Mouse (Mus musculus): ENCODE data around the gene Bbs9. TPM values are rescaled to one million over a fixed set of nuclear protein-coding genes. Genes with fewer than 3 reads are reported as not detected.
"Not testable (repeated sequence)": the region's sequence is repeated elsewhere in the genome, so short reads cannot be mapped to it uniquely, and the experiment has no call there.

Gene Bbs9
- polyA plus RNA-seq, 1 experiment from 2014 or later, result 18.4 TPM

DNA sequence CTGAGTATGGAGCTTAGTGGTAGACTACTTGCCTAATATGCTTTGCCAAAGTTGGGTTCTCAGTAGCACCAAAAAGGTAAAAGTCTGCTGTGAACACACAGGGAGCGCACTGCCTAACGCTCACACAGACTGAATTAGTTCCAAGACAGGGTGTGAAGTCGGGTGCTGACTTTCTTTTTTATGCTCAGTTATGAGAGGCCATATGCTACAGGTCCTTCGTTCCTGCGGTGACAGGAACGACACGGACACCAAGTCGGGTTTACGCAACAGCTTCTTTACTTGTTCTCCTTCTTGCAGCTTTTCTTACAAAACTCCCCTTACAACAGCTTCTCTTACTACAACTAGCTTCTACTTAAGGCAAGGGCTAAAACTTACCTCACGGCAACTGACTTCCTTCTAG, 32.4 kb upstream of the Bbs9 start:
- no peaks in the 10 kb centered on the region for H3K27me3 ChIP-seq (ENCODE audit: control insufficient read depth, insufficient read depth, low read length)
- H3K4me1 ChIP-seq (replicated peaks; ENCODE audit: control insufficient read depth, insufficient read depth, low read length), result no peaks in the 10 kb centered on the region
- no peaks in the 10 kb centered on the region; the same call in 1 of the 2 replicates for H3K36me3 ChIP-seq (ENCODE audit: control insufficient read depth, insufficient read depth, low read length)
- ATAC-seq (replicated peaks; ENCODE audit: low FRiP score), result no peak
- no peaks in the 10 kb centered on the region for H3K9me3 ChIP-seq (ENCODE audit: control insufficient read depth, low read length)
- no peak for DNase-seq (ENCODE audit: low spot score)
- H3K9ac ChIP-seq (ENCODE audit: low read length), result no peak overlapping the region
- H3K4me2 ChIP-seq (ENCODE audit: low read depth, low read length, severe bottlenecking), result no peak overlapping the region
- H3K4me3 ChIP-seq (ENCODE audit: low read depth, low read length), result no peak overlapping the region
- H3K27ac ChIP-seq (ENCODE audit: low read depth, low read length), result no peak overlapping the region
- WGBS, result 94% methylated on average over 10 of the region's 10 CpGs

DNA sequence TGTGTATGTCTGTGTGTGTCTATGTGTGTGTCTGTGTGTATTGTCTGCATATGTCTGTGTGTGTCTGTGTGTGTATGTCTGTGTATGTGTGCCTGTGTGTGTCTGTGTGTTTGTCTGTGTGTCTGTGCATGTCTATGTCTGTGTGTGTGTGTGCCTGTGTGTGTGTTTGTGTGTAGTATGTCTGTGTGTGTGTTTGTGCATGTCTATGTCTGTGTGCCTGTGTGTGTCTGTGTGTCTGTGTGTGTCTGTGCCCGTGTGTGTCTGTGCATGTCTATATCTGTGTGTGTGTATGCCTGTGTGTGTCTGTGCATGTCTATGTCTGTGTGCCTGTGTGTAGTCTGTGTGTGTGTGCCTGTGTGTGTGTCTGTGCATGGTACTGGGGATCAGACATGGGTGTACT, 30.4 kb upstream of the Bbs9 start:
- ATAC-seq (replicated peaks; ENCODE audit: low FRiP score), result no peak
- no peaks in the 10 kb centered on the region; the same call in 1 of the 2 replicates for H3K36me3 ChIP-seq (ENCODE audit: control insufficient read depth, insufficient read depth, low read length)
- 80% methylated on average over 1 of the region's 1 CpGs for WGBS

DNA sequence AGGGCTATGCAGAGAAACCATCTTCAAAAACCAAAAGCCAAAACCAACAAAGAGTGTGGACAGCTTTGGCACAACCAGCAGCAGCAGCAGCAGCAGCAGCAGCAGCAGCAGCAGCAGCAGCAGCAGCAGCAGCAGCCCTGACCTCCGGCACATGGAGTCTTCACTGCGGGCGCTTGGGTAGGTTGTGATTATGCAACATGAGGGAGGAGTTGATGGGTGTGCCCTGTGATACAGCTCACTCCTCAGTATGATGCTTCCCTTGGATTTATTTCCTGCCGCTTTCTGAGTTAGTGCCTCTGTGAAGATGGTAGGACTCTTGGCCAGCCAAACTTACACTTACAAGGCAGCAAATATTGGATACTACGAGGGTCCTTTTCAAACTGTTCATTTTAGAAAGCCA, 28.3 kb upstream of the Bbs9 start:
- Histone ChIP-seq H3K9me3 (ENCODE audit: control insufficient read depth, low read length) (no peaks in the 10 kb centered on the region), H3K27me3 (ENCODE audit: control insufficient read depth, insufficient read depth, low read length) (no peaks in the 10 kb centered on the region), H3K4me3 (ENCODE audit: low read depth, low read length) (no peak overlapping the region), H3K27ac (ENCODE audit: low read depth, low read length) (no peak overlapping the region), H3K4me2 (ENCODE audit: low read depth, low read length, severe bottlenecking) (no peak overlapping the region), H3K36me3 (ENCODE audit: control insufficient read depth, insufficient read depth, low read length) (no peaks in the 10 kb centered on the region; the same call in 1 of the 2 replicates), H3K4me1 (replicated peaks; ENCODE audit: control insufficient read depth, insufficient read depth, low read length) (no peaks in the 10 kb centered on the region), H3K9ac (ENCODE audit: low read length) (no peak overlapping the region)
- ATAC-seq (replicated peaks; ENCODE audit: low FRiP score), result no peak
- DNase-seq (ENCODE audit: low spot score), result no peak
- 93% methylated on average over 5 of the region's 5 CpGs for WGBS

More for the DNA sequence above, 30.4 kb upstream of the Bbs9 start:
- Histone ChIP-seq H3K4me1 (replicated peaks; ENCODE audit: control insufficient read depth, insufficient read depth, low read length) (no peaks in the 10 kb centered on the region), H3K4me2 (ENCODE audit: low read depth, low read length, severe bottlenecking) (no peak overlapping the region), H3K27ac (ENCODE audit: low read depth, low read length) (no peak overlapping the region), H3K9me3 (ENCODE audit: control insufficient read depth, low read length) (no peaks in the 10 kb centered on the region), H3K27me3 (ENCODE audit: control insufficient read depth, insufficient read depth, low read length) (no peaks in the 10 kb centered on the region), H3K9ac (ENCODE audit: low read length) (no peak overlapping the region), H3K4me3 (ENCODE audit: low read depth, low read length) (no peak overlapping the region)
- DNase-seq (ENCODE audit: low spot score), result no peak

DNA sequence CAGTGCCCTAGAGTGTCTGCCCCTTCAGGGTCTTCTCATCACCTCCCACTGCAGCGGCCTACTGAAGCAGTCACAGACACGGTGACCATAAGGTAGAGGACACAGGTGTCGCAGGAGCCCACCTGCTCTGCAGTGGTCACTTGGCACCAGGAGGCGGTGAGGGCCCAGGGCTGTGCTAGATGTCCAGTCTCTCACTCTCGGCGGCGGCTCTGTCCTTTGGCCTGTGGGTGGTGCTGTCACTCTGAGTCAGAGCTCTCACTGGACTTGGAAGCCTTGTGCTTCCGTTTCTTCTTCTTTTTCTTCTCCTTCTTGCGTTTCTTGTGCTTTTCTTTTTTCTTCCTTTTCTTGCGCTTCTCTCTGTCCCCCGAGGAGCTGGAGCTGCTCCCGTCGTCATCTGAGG, 27.1 kb upstream of the Bbs9 start:
- Histone ChIP-seq H3K4me2 (ENCODE audit: low read depth, low read length, severe bottlenecking) (no peak overlapping the region), H3K9me3 (ENCODE audit: control insufficient read depth, low read length) (no peaks in the 10 kb centered on the region), H3K27me3 (ENCODE audit: control insufficient read depth, insufficient read depth, low read length) (no peaks in the 10 kb centered on the region), H3K27ac (ENCODE audit: low read depth, low read length) (no peak overlapping the region), H3K4me1 (replicated peaks; ENCODE audit: control insufficient read depth, insufficient read depth, low read length) (no peaks in the 10 kb centered on the region), H3K4me3 (ENCODE audit: low read depth, low read length) (no peak overlapping the region), H3K36me3 (ENCODE audit: control insufficient read depth, insufficient read depth, low read length) (peaks cover 5% of the 10 kb centered on the region; the same call in 1 of the 2 replicates), H3K9ac (ENCODE audit: low read length) (no peak overlapping the region)
- DNase-seq (ENCODE audit: low spot score) (no peak), ATAC-seq (replicated peaks; ENCODE audit: low FRiP score) (no peak)
- 86% methylated on average over 13 of the region's 13 CpGs for WGBS

DNA sequence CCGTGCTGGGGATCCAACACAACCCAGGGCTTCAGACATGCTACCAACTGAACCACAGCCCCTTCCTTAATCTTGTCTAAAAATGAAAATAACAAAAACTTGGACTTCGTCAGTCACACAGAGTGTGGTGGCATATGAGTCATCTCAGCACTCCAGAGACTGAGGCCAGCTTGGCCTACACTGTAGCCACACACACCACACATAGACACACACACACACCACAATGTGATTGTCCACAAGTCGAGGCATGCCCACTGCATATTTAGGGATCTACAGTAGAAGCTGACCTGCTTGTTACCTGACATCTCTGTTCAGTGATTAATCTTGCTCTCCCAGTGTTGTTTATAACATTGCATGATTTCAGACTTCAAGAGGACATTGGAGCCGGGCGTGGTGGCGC, 26.3 kb upstream of the Bbs9 start:
- Histone ChIP-seq H3K27me3 (ENCODE audit: control insufficient read depth, insufficient read depth, low read length) (no peaks in the 10 kb centered on the region), H3K9ac (ENCODE audit: low read length) (no peak overlapping the region), H3K36me3 (ENCODE audit: control insufficient read depth, insufficient read depth, low read length) (peaks cover 8% of the 10 kb centered on the region; the same call in 1 of the 2 replicates), H3K27ac (ENCODE audit: low read depth, low read length) (no peak overlapping the region), H3K4me3 (ENCODE audit: low read depth, low read length) (no peak overlapping the region), H3K9me3 (ENCODE audit: control insufficient read depth, low read length) (no peaks in the 10 kb centered on the region), H3K4me2 (ENCODE audit: low read depth, low read length, severe bottlenecking) (no peak overlapping the region), H3K4me1 (replicated peaks; ENCODE audit: control insufficient read depth, insufficient read depth, low read length) (no peaks in the 10 kb centered on the region)
- 94% methylated on average over 6 of the region's 6 CpGs for WGBS
- no peak for DNase-seq (ENCODE audit: low spot score)
- no peak for ATAC-seq (replicated peaks; ENCODE audit: low FRiP score)

DNA sequence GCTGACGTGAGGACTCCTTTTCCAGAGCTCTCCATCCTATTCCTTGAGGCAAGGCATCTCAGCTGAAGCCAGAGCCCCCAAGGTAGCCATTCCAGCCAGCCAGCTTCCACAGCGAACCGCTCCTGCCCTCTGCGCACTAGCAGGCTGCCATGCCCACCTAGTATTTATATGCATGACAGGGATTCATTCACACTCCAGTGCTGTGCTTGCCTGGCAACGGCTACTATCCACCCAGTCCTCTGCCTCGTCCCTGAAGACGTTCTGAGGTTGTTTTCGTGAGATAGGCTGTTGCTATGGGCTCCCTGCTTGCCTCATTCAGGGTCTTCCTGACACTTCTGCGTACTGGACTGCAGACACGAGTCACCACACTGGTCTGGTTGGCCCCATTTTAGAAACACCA, 22.8 kb upstream of the Bbs9 start:
- Histone ChIP-seq H3K27ac (ENCODE audit: low read depth, low read length) (no peak overlapping the region), H3K4me2 (ENCODE audit: low read depth, low read length, severe bottlenecking) (no peak overlapping the region), H3K36me3 (ENCODE audit: control insufficient read depth, insufficient read depth, low read length) (peaks cover 8% of the 10 kb centered on the region; the same call in 1 of the 2 replicates), H3K27me3 (ENCODE audit: control insufficient read depth, insufficient read depth, low read length) (no peaks in the 10 kb centered on the region), H3K4me3 (ENCODE audit: low read depth, low read length) (no peak overlapping the region), H3K9me3 (ENCODE audit: control insufficient read depth, low read length) (no peaks in the 10 kb centered on the region), H3K4me1 (replicated peaks; ENCODE audit: control insufficient read depth, insufficient read depth, low read length) (no peaks in the 10 kb centered on the region), H3K9ac (ENCODE audit: low read length) (no peak overlapping the region)
- DNase-seq (ENCODE audit: low spot score), result no peak
- 87% methylated on average over 10 of the region's 10 CpGs for WGBS
- no peak for ATAC-seq (replicated peaks; ENCODE audit: low FRiP score)

- Histone ChIP-seq H3K9ac (ENCODE audit: low read length) (no peak overlapping the region), H3K4me3 (ENCODE audit: low read depth, low read length) (no peak overlapping the region), H3K4me2 (ENCODE audit: low read depth, low read length, severe bottlenecking) (no peak overlapping the region), H3K9me3 (ENCODE audit: control insufficient read depth, low read length) (no peaks in the 10 kb centered on the region), H3K27me3 (ENCODE audit: control insufficient read depth, insufficient read depth, low read length) (no peaks in the 10 kb centered on the region), H3K4me1 (replicated peaks; ENCODE audit: control insufficient read depth, insufficient read depth, low read length) (no peaks in the 10 kb centered on the region), H3K36me3 (ENCODE audit: control insufficient read depth, insufficient read depth, low read length) (peaks cover 8% of the 10 kb centered on the region; the same call in 1 of the 2 replicates), H3K27ac (ENCODE audit: low read depth, low read length) (no peak overlapping the region)
- DNase-seq (ENCODE audit: low spot score) (no peak), ATAC-seq (replicated peaks; ENCODE audit: low FRiP score) (no peak)
- 96% methylated on average over 10 of the region's 10 CpGs for WGBS
These were observed 22.0 kb upstream of the Bbs9 start for GRCm38 (mm10) chr9:22453501-22453924.

GRCm38 (mm10) chr9:22453990-22454389, 21.5 kb upstream of the Bbs9 start, which contains the start of gene Gm17545:
Gm17545 (plus strand) TSS chr9:22454290.
- not testable (repeated sequence) for H3K4me1 ChIP-seq (replicated peaks; ENCODE audit: control insufficient read depth, insufficient read depth, low read length); ATAC-seq (replicated peaks; ENCODE audit: low FRiP score); H3K36me3 ChIP-seq (ENCODE audit: control insufficient read depth, insufficient read depth, low read length); DNase-seq (ENCODE audit: low spot score); H3K4me3 ChIP-seq (ENCODE audit: low read depth, low read length); H3K4me2 ChIP-seq (ENCODE audit: low read depth, low read length, severe bottlenecking); H3K9me3 ChIP-seq (ENCODE audit: control insufficient read depth, low read length); H3K27ac ChIP-seq (ENCODE audit: low read depth, low read length); H3K27me3 ChIP-seq (ENCODE audit: control insufficient read depth, insufficient read depth, low read length); H3K9ac ChIP-seq (ENCODE audit: low read length)
- WGBS, result 93% methylated on average over 8 of the region's 8 CpGs

GRCm38 (mm10) chr9:22455041-22455440, 20.5 kb upstream of the Bbs9 start:
- Histone ChIP-seq H3K9ac (ENCODE audit: low read length) (no peak overlapping the region), H3K4me1 (replicated peaks; ENCODE audit: control insufficient read depth, insufficient read depth, low read length) (no peaks in the 10 kb centered on the region), H3K9me3 (ENCODE audit: control insufficient read depth, low read length) (no peaks in the 10 kb centered on the region), H3K27me3 (ENCODE audit: control insufficient read depth, insufficient read depth, low read length) (no peaks in the 10 kb centered on the region), H3K4me2 (ENCODE audit: low read depth, low read length, severe bottlenecking) (no peak overlapping the region), H3K4me3 (ENCODE audit: low read depth, low read length) (no peak overlapping the region), H3K27ac (ENCODE audit: low read depth, low read length) (no peak overlapping the region), H3K36me3 (ENCODE audit: control insufficient read depth, insufficient read depth, low read length) (peaks cover 8% of the 10 kb centered on the region; the same call in 1 of the 2 replicates)
- ATAC-seq (replicated peaks; ENCODE audit: low FRiP score) (no peak), DNase-seq (ENCODE audit: low spot score) (no peak)

Data from forebrain, embryonic 11.5 days (tissue).